Comparison of ENCODE assay signal across 26 mouse cellular contexts in the genomic region with DNA sequence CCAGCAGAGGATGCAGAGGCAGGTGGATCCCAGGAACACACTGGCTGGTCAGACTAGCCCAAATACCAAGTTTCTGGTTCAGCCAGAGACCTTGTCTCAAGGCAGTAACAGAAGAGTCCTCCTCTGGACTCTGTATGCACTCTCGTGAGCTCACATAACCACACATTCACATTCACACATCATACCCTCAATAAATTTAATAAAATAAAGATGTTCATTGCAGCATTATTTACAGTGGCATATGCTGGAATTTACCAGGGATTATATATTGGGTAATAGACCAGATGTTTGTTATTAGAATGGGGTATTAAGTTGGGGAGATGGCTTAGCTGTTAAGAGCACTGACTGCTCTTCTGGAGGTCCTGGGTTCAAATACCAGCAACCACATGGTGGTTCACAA. TPM values are rescaled to one million over a fixed set of nuclear protein-coding genes. Genes with fewer than 3 reads are reported as not detected.
DNase-seq lines count a peak whose midpoint lies in the region; ATAC-seq lines count a peak whose summit lies in the region.
"Had no signal": no experiment of that assay in that cellular context is flagged by ENCODE, and none has a peak within 500 bp of the region (broad histone marks: within the 10 kb centered on the region; RNA-seq: fewer than 3 reads in every experiment).

No protein-coding gene starts in this region.

- H3K4me3 ChIP-seq in limb, embryonic 12.5 days (replicated peaks): no peak overlapping the region
- no peak overlapping the region for H3K4me3 ChIP-seq in limb, embryonic 10.5 days
- H3K4me3 ChIP-seq: embryonic facial prominence, embryonic 13.5 days; embryonic facial prominence, embryonic 15.5 days; erythroblast, embryonic 14.5 days; forebrain, embryonic 10.5 days; forebrain, embryonic 12.5 days had no signal

- H3K4me1 ChIP-seq in limb, embryonic 12.5 days (replicated peaks): peaks cover 15% of the 10 kb centered on the region
- H3K4me1 ChIP-seq in limb, embryonic 10.5 days: peaks cover 15% of the 10 kb centered on the region

- 47% methylated on average over 1 of the region's 1 CpGs for WGBS in limb, embryonic 12.5 days
- WGBS in limb, embryonic 10.5 days: 80% methylated on average over 1 of the region's 1 CpGs

- no peak for ATAC-seq in limb, embryonic 12.5 days (ENCODE audit: insufficient number of reproducible peaks, insufficient read depth, low FRiP score, low TSS enrichment, low read depth)
- ATAC-seq: CD4-positive, CD25-positive, alpha-beta regulatory T cell, adult 4 months; forebrain, embryonic 14.5 days; forebrain, embryonic 16.5 days had no signal

- H3K36me3 ChIP-seq in limb, embryonic 12.5 days: no peaks in the 10 kb centered on the region
- no peaks in the 10 kb centered on the region for H3K36me3 ChIP-seq in limb, embryonic 10.5 days
- H3K36me3 ChIP-seq: embryonic facial prominence, embryonic 13.5 days; embryonic facial prominence, embryonic 15.5 days; forebrain, embryonic 10.5 days; forebrain, embryonic 12.5 days; G1E had no signal

- H3K27me3 ChIP-seq in limb, embryonic 12.5 days: no peaks in the 10 kb centered on the region
- no peaks in the 10 kb centered on the region for H3K27me3 ChIP-seq in limb, embryonic 10.5 days (ENCODE audit: low read depth, poor library complexity, severe bottlenecking)
- H3K27me3 ChIP-seq: CH12.LX; embryonic facial prominence, embryonic 15.5 days; forebrain, embryonic 12.5 days had no signal

- H3K9me3 ChIP-seq in limb, embryonic 12.5 days: no peaks in the 10 kb centered on the region
- no peaks in the 10 kb centered on the region for H3K9me3 ChIP-seq in limb, embryonic 10.5 days (replicated peaks)
- H3K9me3 ChIP-seq: embryonic facial prominence, embryonic 15.5 days; forebrain, embryonic 10.5 days; forebrain, embryonic 12.5 days had no signal

- no peak for DNase-seq in limb, embryonic 10.5 days (ENCODE audit: low spot score)
- peak; percentile 71 for DNase-seq in NIH3T3 (ENCODE audit: low read depth)
- no peak for DNase-seq in gastrocnemius, postnatal 10 days
- DNase-seq in frontal cortex, postnatal 36 days (ENCODE audit: low spot score in 2 of 2): no peak
- DNase-seq: adrenal gland, adult 2 months; adrenal gland, postnatal 10 days; adrenal gland, postnatal 25 days; B cell, adult 2 months; cerebellum, adult 11 months; cerebellum, adult 18-20 months; cerebellum, adult 8-10 months; cerebellum, adult 9-11 months; cerebellum, postnatal 14 days; cerebellum, postnatal 36 days; embryo, embryonic 11 days had no signal

- H3K9ac ChIP-seq in limb, embryonic 12.5 days (replicated peaks): no peak overlapping the region
- H3K9ac ChIP-seq: embryonic facial prominence, embryonic 13.5 days; embryonic facial prominence, embryonic 15.5 days; forebrain, embryonic 12.5 days had no signal

- 0 out of 2 replicates have a peak overlapping the region, but pooled peaks have one; percentile 23 for H3K27ac ChIP-seq in limb, embryonic 12.5 days
- H3K27ac ChIP-seq in limb, embryonic 10.5 days: no peak overlapping the region
- H3K27ac ChIP-seq: embryonic facial prominence, embryonic 13.5 days; embryonic facial prominence, embryonic 15.5 days; forebrain, embryonic 10.5 days; forebrain, embryonic 12.5 days had no signal

- H3K4me2 ChIP-seq in limb, embryonic 12.5 days: no peak overlapping the region
- H3K4me2 ChIP-seq: embryonic facial prominence, embryonic 13.5 days; embryonic facial prominence, embryonic 15.5 days; forebrain, embryonic 12.5 days had no signal

RNA-seq across cellular contexts. Expression of a gene that starts 6.5 kb away (rescaled TPM):
- 289 and 296 TPM in 2 replicates for polyA plus RNA-seq in limb, embryonic 12.5 days (2016; fragmentation: Nextera tagmentation; extraction: Ambion mirVana)
- polyA plus RNA-seq in limb, embryonic 10.5 days (2016; fragmentation: Nextera tagmentation; extraction: Ambion mirVana): 340 and 363 TPM in 2 replicates
- total RNA-seq in gastrocnemius, postnatal 10 days (2021): 100 to 1,000 TPM; 278 to 306 TPM
